Mouse (Mus musculus): ENCODE results near the gene Hsf2. TPM values are rescaled to one million over a fixed set of nuclear protein-coding genes. Genes with fewer than 3 reads are reported as not detected.
"Not testable (repeated sequence)": the region's sequence is repeated elsewhere in the genome, so short reads cannot be mapped to it uniquely, and the experiment has no call there.

Gene Hsf2
- polyA plus RNA-seq, 1 experiment from 2014 or later: 12.7 TPM

DNA sequence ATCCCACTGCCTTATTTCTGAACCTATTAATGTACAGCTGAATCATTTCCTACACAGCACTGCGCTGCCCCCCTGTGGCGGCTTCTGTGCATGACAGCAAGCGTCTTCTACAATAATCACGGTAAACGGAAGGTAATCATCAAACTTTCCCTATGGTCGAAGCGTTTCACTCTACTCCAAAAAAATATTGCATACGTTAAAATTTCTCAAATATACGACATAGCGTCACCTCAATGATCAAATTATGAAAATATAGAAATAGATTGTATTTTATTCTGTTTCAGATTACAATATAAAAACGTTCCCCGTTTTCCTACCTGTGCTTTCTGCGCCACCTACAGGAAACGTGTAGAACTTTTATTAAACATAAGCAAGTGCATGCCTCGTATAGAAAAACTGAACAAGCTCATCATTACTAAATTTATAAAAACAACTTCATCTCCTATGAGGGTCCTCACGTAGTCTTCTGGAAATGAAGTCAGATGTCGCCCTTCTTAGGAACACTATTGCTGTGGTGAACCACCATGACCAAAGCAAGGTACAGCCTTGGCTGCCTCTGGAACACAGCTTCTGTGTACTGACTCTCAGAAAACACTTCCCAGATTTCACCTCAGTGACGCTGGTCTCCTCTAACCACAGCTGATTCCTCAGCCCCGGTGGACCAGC is 38.0 kb upstream of the Hsf2 start:
- Histone ChIP-seq H3K9me3 (ENCODE audit: control insufficient read depth, low read length) (no peaks in the 10 kb centered on the region), H3K4me1 (replicated peaks; ENCODE audit: control insufficient read depth, insufficient read depth) (no peaks in the 10 kb centered on the region), H3K4me3 (ENCODE audit: low read depth, low read length) (no peak overlapping the region), H3K27me3 (ENCODE audit: control insufficient read depth, insufficient read depth, low read length) (no peaks in the 10 kb centered on the region), H3K27ac (replicated peaks) (no peak overlapping the region), H3K9ac (ENCODE audit: low read length) (no peak overlapping the region), H3K4me2 (replicated peaks; ENCODE audit: low read depth) (no peak overlapping the region), H3K36me3 (ENCODE audit: control insufficient read depth, insufficient read depth, low read length) (no peaks in the 10 kb centered on the region)
- TF ChIP-seq CTCF (IDR thresholded peaks at IDR 0.05; ENCODE audit: low read depth): peak; percentile 84
- TF ChIP-seq EP300 (optimal IDR thresholded peaks at IDR 0.05): no peak
- peak; percentile 86 for DNase-seq (ENCODE audit: low spot score)
- no peak for ATAC-seq (ENCODE audit: low FRiP score, low TSS enrichment)
- WGBS: 5% methylated on average over 19 of the region's 19 CpGs

DNA sequence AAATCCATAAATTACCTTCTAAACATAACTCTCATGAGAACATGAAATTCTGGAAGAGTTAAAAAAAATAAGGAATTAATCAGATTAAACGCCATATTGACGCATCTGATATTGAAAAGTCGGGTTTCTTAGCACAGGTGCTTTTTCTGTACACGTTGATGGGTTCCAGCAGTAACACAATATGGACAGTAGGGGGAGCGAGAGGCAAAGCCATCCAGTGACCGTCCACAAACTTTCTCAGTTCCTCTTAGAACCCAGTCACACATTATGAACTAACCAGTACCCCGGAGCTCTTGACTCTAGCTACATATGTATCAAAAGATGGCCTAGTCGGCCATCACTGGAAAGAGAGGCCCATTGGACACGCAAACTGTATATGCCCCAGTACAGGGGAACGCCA is 22.9 kb upstream of the Hsf2 start:
- DNase-seq (ENCODE audit: low spot score): peak; percentile 35
- peak; percentile 86 for TF ChIP-seq CTCF (IDR thresholded peaks at IDR 0.05; ENCODE audit: low read depth)
- WGBS: 25% methylated on average over 10 of the region's 10 CpGs

GRCm38 (mm10) chr10:57465768-57466167 is 20.4 kb upstream of the Hsf2 start:
- TF ChIP-seq EP300 (optimal IDR thresholded peaks at IDR 0.05): no peak
- no peak for TF ChIP-seq CTCF (IDR thresholded peaks at IDR 0.05; ENCODE audit: low read depth)
- no peak for DNase-seq (ENCODE audit: low spot score)
- no peaks in the 10 kb centered on the region for H3K36me3 ChIP-seq (ENCODE audit: control insufficient read depth, insufficient read depth, low read length)
- H3K27me3 ChIP-seq (ENCODE audit: control insufficient read depth, insufficient read depth, low read length): no peaks in the 10 kb centered on the region
- no peaks in the 10 kb centered on the region for H3K9me3 ChIP-seq (ENCODE audit: control insufficient read depth, low read length)
- no peak overlapping the region for H3K9ac ChIP-seq (ENCODE audit: low read length)
- peak; percentile 81 for ATAC-seq (ENCODE audit: low FRiP score, low TSS enrichment)
- no peak overlapping the region for H3K4me3 ChIP-seq (ENCODE audit: low read depth, low read length)
- no peak overlapping the region for H3K27ac ChIP-seq (replicated peaks)
- no peaks in the 10 kb centered on the region for H3K4me1 ChIP-seq (replicated peaks; ENCODE audit: control insufficient read depth, insufficient read depth)
- H3K4me2 ChIP-seq (replicated peaks; ENCODE audit: low read depth): no peak overlapping the region

More for the DNA sequence above, 22.9 kb upstream of the Hsf2 start:
- H3K27me3 ChIP-seq (ENCODE audit: control insufficient read depth, insufficient read depth, low read length); H3K9ac ChIP-seq (ENCODE audit: low read length); H3K9me3 ChIP-seq (ENCODE audit: control insufficient read depth, low read length); H3K27ac ChIP-seq (replicated peaks); H3K4me2 ChIP-seq (replicated peaks; ENCODE audit: low read depth); H3K4me1 ChIP-seq (replicated peaks; ENCODE audit: control insufficient read depth, insufficient read depth); H3K4me3 ChIP-seq (ENCODE audit: low read depth, low read length); H3K36me3 ChIP-seq (ENCODE audit: control insufficient read depth, insufficient read depth, low read length): not testable (repeated sequence)
- peak; percentile 57; the same call in 1 of the 2 replicates for ATAC-seq (ENCODE audit: low FRiP score, low TSS enrichment)

DNA sequence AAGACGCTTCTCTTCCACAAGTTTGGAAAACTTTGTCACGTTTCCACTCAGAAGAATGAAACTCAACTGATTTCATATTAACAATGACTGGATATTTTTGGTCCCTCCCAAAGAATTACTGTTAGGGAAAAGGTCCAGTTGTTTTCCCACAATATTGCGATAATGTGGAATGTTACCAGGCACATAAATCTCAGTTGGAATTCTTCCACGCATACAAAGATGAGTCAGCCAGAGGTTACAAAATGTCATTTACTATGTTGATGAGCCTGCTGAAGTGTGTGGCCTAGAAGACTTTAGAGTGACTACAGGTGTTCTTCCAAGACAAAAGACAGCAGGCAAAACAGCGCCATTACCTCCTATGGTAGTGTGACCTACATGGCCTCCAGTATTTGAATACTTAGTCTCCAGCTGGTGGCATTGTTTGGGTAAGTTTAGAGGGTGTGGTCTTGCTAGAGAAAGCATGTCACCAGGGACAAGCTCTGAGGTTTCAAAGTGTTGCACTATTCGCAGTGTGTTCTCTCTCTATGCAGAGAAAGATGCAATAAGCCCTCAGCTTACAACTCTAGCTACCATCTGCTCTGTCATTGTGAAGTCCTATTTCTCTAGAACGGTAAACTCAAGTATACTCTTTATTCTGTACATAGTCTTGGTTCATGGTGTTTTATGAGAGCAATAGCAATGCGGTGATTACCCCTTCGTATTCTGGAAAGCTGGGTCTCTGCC is 8.9 kb upstream of the Hsf2 start:
- no peak overlapping the region for H3K9ac ChIP-seq (ENCODE audit: low read length)
- no peaks in the 10 kb centered on the region for H3K4me1 ChIP-seq (replicated peaks; ENCODE audit: control insufficient read depth, insufficient read depth)
- TF ChIP-seq CTCF (IDR thresholded peaks at IDR 0.05; ENCODE audit: low read depth) (no peak), EP300 (optimal IDR thresholded peaks at IDR 0.05) (no peak)
- 64% methylated on average over 9 of the region's 9 CpGs for WGBS
- no peak for ATAC-seq (ENCODE audit: low FRiP score, low TSS enrichment)
- H3K9me3 ChIP-seq (ENCODE audit: control insufficient read depth, low read length): no peaks in the 10 kb centered on the region
- no peak overlapping the region for H3K4me3 ChIP-seq (ENCODE audit: low read depth, low read length)
- no peak overlapping the region for H3K4me2 ChIP-seq (replicated peaks; ENCODE audit: low read depth)
- DNase-seq (ENCODE audit: low spot score): no peak
- no peaks in the 10 kb centered on the region for H3K36me3 ChIP-seq (ENCODE audit: control insufficient read depth, insufficient read depth, low read length)
- no peak overlapping the region for H3K27ac ChIP-seq (replicated peaks)
- no peaks in the 10 kb centered on the region for H3K27me3 ChIP-seq (ENCODE audit: control insufficient read depth, insufficient read depth, low read length)

- H3K4me1 ChIP-seq (replicated peaks; ENCODE audit: control insufficient read depth, insufficient read depth): no peaks in the 10 kb centered on the region
- WGBS: 52% methylated on average over 5 of the region's 5 CpGs
- no peak overlapping the region for H3K4me3 ChIP-seq (ENCODE audit: low read depth, low read length)
- no peak overlapping the region for H3K4me2 ChIP-seq (replicated peaks; ENCODE audit: low read depth)
- no peaks in the 10 kb centered on the region for H3K27me3 ChIP-seq (ENCODE audit: control insufficient read depth, insufficient read depth, low read length)
- H3K36me3 ChIP-seq (ENCODE audit: control insufficient read depth, insufficient read depth, low read length): no peaks in the 10 kb centered on the region
- H3K9ac ChIP-seq (ENCODE audit: low read length): no peak overlapping the region
- DNase-seq (ENCODE audit: low spot score) (no peak), ATAC-seq (ENCODE audit: low FRiP score, low TSS enrichment) (no peak)
- H3K27ac ChIP-seq (replicated peaks): no peak overlapping the region
- no peak for TF ChIP-seq EP300 (optimal IDR thresholded peaks at IDR 0.05)
- no peak for TF ChIP-seq CTCF (IDR thresholded peaks at IDR 0.05; ENCODE audit: low read depth)
- no peaks in the 10 kb centered on the region for H3K9me3 ChIP-seq (ENCODE audit: control insufficient read depth, low read length)
Measured at GRCm38 (mm10) chr10:57481717-57482116, 4.5 kb upstream of the Hsf2 start.

DNA sequence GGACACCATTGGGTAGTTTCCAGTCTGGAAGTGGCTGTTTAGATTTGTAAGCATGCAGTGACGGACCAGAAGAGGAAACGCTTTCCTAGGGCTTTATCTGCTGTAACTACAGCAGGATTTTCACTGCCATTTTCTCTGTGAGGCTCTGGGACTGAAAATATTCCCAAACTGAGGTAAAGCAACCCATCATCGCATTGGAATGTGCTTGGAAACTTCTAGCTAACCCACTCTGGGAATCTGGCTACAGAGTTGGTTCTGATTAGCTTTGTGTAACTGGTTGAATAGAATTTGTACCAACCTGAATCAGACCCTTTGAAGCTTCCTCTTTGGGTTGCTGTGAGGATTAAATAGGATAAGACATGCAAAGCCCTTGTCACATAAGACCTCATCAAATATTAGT is 1.4 kb upstream of the Hsf2 start:
- no peak overlapping the region for H3K9ac ChIP-seq (ENCODE audit: low read length)
- H3K4me1 ChIP-seq (replicated peaks; ENCODE audit: control insufficient read depth, insufficient read depth): no peaks in the 10 kb centered on the region
- no peaks in the 10 kb centered on the region for H3K9me3 ChIP-seq (ENCODE audit: control insufficient read depth, low read length)
- H3K27me3 ChIP-seq (ENCODE audit: control insufficient read depth, insufficient read depth, low read length): no peaks in the 10 kb centered on the region
- WGBS: 71% methylated on average over 3 of the region's 3 CpGs
- no peak overlapping the region for H3K27ac ChIP-seq (replicated peaks)
- DNase-seq (ENCODE audit: low spot score) (no peak), ATAC-seq (ENCODE audit: low FRiP score, low TSS enrichment) (no peak)
- H3K4me2 ChIP-seq (replicated peaks; ENCODE audit: low read depth): no peak overlapping the region
- no peak for TF ChIP-seq CTCF (IDR thresholded peaks at IDR 0.05; ENCODE audit: low read depth)
- no peak for TF ChIP-seq EP300 (optimal IDR thresholded peaks at IDR 0.05)
- no peaks in the 10 kb centered on the region for H3K36me3 ChIP-seq (ENCODE audit: control insufficient read depth, insufficient read depth, low read length)
- no peak overlapping the region for H3K4me3 ChIP-seq (ENCODE audit: low read depth, low read length)
